Mouse (Mus musculus) gastrocnemius, adult 18-20 months (tissue): ENCODE measurements around the gene Cox4i2. TPM values are rescaled to one million over a fixed set of nuclear protein-coding genes. Genes with fewer than 3 reads are reported as not detected.

Experiments
- DNase-seq: peaks from one replicate; pipeline ENCODE4 v3.0.0; 2021; ENCODE audit warnings: low spot score
- long read RNA-seq, 2 experiments: library from polyadenylated mRNA; stranded (forward); transcript quantifications; one replicate each; pipeline ENCODE4 v2.0.0; 2021
- total RNA-seq, 2 experiments: library from RNA; stranded (reverse); gene quantifications; 2 replicates each; pipeline ENCODE4 v1.2.3; 2021

Cox4i2 gene
- 1 to 10 TPM; 2.6 to 3.5 TPM for total RNA-seq
- long read RNA-seq, experiment 1, result 0 reads
- long read RNA-seq, experiment 2, result 0 reads

- no peak for DNase-seq
Observed at GRCm38 (mm10) chr2:152753944-152754711, at the start of gene Cox4i2. Gene Cox4i2 (plus strand): TSS chr2:152754173.

GRCm38 (mm10) chr2:152704256-152704605, 49.7 kb upstream of the Cox4i2 start:
- no peak for DNase-seq

DNA sequence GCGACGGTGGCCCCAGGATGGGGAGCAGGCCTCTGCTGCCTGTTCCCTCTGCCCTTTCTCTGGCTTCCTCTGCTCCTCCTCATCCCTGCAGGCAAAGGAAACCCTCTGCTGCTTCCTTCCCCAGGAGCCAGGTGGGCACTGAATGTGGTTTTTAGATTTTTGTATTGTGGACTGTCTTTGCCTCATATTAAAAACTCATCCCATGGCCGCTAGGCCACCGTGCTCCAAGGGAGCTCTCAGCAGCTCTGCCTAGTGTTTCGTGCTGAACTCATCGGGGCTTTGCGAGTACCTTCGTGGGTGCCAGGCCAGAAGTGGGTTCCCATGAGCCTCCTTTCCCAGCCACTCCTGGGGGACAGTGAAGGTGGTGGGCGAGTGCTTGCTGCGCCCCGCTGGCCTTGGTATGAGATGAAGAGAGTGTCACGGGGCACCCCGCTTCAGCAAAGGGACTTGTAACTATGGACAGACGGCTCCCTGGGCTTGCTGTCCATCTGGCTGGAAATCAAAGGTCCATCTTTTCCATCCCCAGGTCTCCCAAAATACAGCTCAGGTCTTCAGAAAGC, 49.1 kb upstream of the Cox4i2 start:
- no peak for DNase-seq

GRCm38 (mm10) chr2:152705993-152706571, 47.9 kb upstream of the Cox4i2 start:
- DNase-seq, result peak; percentile 56

DNA sequence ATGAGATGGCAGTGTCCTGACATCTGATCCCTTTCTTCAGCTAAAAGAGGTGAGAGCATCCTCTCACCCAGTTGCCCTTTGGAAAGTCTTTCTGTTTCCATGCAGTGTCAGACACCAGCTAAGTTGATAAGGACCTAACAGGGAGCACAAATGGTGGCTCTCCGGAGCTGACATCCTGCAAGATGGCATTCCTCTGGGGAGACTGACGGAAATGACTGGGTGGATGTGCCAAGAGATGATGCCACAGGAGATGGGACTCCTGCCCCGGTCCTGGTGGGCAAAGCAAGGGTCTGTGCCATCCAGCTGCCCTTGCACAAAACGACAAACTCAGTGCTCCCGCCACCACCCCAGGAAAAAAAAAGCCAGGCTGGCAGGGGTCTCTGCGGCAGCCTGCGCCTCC, 46.8 kb upstream of the Cox4i2 start:
- no peak for DNase-seq

DNA sequence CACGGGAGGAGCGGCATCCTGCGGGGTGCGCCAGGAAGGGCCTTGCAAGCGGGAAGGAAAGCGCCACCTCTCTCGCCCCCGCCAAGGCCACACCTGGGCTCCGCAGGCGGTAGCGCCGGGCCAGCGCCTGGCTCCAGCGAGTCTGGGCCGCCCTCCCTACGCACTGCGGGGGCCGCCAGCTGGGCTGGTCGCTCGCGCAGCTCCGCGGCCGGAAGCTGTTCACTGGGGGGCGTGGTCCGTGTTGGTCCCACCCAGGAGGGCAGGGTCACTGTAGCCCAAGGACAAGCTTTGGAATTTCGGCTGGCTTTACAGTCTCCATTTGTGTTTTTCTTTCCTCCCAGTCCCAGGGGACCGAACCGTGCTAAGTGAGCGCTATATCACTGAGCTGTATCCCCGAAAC, 46.3 kb upstream of the Cox4i2 start:
- peak; percentile 89 for DNase-seq

DNA sequence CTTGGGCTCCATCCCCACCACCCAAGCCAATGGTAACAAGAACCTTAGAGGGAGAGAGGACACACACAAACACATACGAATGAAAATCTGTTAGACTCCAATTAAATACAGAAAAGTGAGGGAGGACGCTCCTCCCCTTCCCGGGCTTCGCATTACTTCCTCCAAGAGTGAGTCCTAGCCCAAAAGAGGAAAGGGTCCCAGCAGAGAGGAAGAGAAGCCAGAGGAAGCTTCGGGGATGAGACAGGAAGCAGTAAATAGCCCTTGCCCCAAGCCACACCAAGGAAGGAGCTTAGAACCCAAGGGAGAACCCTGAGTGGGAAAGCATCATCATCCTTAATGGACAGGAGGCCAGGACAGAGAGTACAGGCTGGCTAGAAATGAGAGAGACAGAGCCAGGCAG, 44.9 kb upstream of the Cox4i2 start:
- DNase-seq, result no peak

GRCm38 (mm10) chr2:152716241-152716772, 37.7 kb upstream of the Cox4i2 start:
- DNase-seq, result no peak

DNA sequence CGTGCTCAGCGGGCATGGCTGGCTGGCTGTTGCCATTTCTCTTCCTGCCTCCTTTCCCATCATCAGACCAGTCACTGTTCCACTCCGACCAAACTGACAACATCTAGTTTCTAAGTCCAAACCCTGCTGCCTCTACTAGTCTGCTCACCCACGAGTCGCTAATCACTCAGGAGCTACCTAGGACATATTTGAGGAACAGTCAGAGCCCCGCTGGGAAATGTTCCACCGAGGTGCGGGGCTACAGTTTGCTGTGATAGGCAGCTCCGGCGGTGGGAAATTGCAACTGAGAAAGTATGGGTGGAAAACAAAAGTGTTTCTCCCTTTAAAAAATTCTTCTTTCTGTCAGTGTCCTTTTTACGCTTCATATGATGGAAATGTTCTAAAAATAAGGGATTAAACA, 36.3 kb upstream of the Cox4i2 start:
- no peak for DNase-seq

- no peak for DNase-seq
Observed at GRCm38 (mm10) chr2:152718076-152718475, 35.9 kb upstream of the Cox4i2 start.

- peak; percentile 17 for DNase-seq
Observed at GRCm38 (mm10) chr2:152723651-152724331, 30.2 kb upstream of the Cox4i2 start.

DNA sequence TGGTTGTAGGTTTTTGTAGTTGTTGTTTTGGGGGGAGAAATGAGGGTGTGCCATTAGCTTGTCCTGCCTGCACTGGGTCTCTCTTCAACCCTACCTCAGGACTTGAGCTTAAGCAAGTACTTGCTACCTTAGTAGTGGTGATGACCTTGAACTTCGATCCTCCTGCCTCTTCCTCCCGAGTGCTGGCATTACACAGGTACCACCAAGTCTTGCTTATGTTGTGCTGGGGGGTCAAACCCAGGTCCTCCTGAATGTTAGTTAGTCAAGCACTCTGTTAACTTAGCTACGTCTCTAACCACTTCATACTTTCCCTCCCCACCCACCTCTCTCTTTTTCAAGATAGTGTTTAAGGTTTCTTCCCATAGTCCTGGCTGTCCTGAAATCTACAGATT, 29.6 kb upstream of the Cox4i2 start:
- no peak for DNase-seq

DNA sequence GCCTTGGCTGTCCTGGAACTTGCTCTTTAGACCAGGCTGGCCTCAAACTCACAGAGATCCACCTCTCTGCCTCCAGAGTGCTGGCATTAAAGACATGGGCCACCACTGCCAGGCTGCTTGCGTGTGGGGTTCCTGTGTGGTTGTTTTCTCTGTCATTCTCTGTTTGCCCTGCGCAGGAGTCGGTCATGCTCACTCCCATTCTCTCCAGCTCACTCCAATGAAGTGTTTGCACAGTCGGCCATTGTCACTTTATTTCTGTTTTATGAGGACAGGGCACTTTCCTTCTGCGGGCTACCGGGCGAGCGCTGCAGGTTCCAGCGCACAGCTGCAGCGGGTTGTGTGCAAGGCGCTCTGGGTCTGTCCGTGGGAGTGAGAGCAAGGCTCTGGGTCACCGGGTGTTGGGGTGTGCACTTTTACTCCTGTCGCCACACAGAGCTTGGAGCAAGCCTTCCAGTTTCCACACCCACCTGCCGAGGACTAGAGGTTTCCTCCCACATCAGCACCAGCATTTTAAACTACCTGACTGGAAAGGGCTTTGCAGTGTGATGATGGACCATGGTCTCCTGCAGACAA, 28.7 kb upstream of the Cox4i2 start:
- no peak for DNase-seq

DNA sequence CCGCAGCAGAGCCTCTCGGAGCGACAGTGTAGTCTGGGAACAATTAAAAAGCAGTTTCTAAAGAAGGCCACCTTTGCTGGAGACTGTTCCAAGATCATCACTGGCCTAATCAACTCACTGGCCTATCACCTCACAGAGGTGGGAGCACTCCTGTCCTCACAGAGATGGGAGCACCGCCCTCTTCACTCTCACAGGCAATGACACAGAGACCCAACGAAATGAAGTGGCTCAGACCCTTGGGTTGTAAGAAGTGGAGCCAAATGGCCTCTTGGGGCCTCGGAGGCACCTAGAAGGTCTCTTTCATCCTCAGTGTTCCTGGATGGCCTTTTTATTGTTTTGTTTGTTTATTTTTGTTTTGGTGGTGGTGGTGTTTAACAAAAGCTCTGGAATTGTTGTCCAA, 27.8 kb upstream of the Cox4i2 start:
- DNase-seq, result no peak

GRCm38 (mm10) chr2:152726751-152727335, 27.1 kb upstream of the Cox4i2 start:
- DNase-seq, result no peak

- peak; percentile 30 for DNase-seq
Observed at GRCm38 (mm10) chr2:152727795-152728510, 26.0 kb upstream of the Cox4i2 start.

GRCm38 (mm10) chr2:152728594-152728993, 25.4 kb upstream of the Cox4i2 start:
- no peak for DNase-seq

- no peak for DNase-seq
Observed at GRCm38 (mm10) chr2:152729013-152729635, 24.8 kb upstream of the Cox4i2 start.

DNA sequence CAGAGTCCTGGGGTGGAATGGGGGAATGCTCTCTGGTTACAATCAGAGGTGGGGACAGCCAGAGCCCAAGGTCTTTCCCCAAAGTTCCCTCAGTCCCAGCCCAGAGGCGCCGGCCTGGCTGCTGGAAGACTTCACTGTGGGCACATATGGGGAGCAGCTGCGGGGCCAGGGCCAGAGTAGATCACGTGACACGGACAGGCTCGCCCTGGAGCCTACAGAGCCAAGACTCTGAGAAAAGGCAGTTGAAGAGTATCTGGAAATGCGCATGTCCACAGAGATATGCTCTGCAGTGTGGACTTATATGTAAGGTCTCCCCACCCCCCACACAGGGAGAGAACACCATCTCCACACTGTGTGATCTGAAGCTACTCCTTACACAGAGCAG, 24.3 kb upstream of the Cox4i2 start:
- peak; percentile 48 for DNase-seq

DNA sequence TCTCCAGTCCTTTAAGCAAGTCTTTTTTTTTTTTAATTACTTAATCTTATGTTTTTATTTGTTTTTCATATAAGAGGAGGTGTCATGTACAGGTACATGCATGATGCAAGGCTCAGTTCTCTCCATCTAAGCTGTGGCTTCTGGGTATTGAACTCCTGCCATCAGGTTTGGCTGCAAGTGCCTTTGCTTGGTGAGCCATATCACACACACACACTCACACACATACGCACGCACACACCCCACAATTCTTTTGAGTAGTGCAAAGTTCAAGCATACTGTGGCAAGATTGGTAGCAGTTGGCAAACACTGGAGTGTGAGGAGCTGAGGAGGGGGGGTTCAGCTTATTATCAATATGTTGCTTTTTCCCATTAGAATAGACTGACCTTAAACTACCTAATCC, 20.8 kb upstream of the Cox4i2 start:
- DNase-seq, result no peak
